Mouse (Mus musculus): Measurements from ENCODE around the gene Lsm10. TPM values are rescaled to one million over a fixed set of nuclear protein-coding genes. Genes with fewer than 3 reads are reported as not detected.
A peak's percentile ranks its signal among the peaks of the same experiment; 100 is the strongest.

Lsm10 gene
- total and polyA plus RNA-seq, 2 experiments from 2014 or later: 41.7 to 186 TPM

DNA sequence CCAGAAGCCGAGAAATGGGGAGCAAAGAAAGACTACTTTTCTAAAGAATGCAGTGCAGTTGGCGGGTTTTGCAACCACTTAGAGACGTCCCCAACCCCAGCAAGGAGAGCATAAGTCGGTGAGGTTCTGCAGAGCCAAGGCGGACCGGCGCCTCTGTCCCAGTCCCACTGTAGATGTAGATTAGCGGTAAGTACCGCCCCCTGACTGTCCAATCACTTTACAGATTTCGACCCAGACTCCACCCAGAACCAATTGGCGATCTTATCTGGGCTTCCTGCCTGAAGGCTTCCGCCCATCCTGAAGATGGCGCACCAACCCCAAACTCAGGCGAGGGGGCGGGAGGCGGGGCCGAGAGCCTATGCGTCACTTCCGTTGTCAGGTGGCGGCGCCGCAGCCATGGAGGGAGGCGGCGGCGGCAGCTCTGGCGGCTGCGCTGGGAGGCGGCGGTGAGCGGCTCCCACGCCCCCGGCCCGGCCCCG is 7.2 kb downstream of the Lsm10 start, which contains the start of gene Stk40:
Gene Stk40, plus strand, starts transcription at position 368 of the 479 bp plus-strand sequence.
- ATAC-seq (ENCODE audit: insufficient read depth, low read depth) (peak; percentile 92), DNase-seq (ENCODE audit: low spot score) (peak; percentile 98)
- Histone ChIP-seq H3K4me3 (ENCODE audit: low read depth, low read length) (peak within 1 kb of the TSS; percentile 73), H3K36me3 (replicated peaks; ENCODE audit: control insufficient read depth, insufficient read depth, low read length) (peaks cover 5% of the 10 kb centered on the region; the same call in 1 of the 2 replicates), H3K4me1 (ENCODE audit: control insufficient read depth, insufficient read depth) (peaks cover 47% of the 10 kb centered on the region), H3K27ac (ENCODE audit: low read depth) (peak within 1 kb of the TSS; percentile 90), H3K4me2 (ENCODE audit: low read depth, low read length) (peak within 1 kb of the TSS; percentile 82), H3K9ac (replicated peaks; ENCODE audit: low read depth, low read length) (peak within 1 kb of the TSS; percentile 85), H3K27me3 (ENCODE audit: control insufficient read depth, insufficient read depth, low read length) (no peaks in the 10 kb centered on the region), H3K9me3 (replicated peaks; ENCODE audit: control insufficient read depth, low read length) (no peaks in the 10 kb centered on the region)
- TF ChIP-seq CTCF (IDR thresholded peaks at IDR 0.05; ENCODE audit: low read depth): peak; percentile 69
- TF ChIP-seq EP300 (IDR thresholded peaks at IDR 0.05; ENCODE audit: low read depth): peak; percentile 21; the same call in 1 of the 2 replicates
- WGBS: 1% methylated on average over 29 of the region's 34 CpGs

DNA sequence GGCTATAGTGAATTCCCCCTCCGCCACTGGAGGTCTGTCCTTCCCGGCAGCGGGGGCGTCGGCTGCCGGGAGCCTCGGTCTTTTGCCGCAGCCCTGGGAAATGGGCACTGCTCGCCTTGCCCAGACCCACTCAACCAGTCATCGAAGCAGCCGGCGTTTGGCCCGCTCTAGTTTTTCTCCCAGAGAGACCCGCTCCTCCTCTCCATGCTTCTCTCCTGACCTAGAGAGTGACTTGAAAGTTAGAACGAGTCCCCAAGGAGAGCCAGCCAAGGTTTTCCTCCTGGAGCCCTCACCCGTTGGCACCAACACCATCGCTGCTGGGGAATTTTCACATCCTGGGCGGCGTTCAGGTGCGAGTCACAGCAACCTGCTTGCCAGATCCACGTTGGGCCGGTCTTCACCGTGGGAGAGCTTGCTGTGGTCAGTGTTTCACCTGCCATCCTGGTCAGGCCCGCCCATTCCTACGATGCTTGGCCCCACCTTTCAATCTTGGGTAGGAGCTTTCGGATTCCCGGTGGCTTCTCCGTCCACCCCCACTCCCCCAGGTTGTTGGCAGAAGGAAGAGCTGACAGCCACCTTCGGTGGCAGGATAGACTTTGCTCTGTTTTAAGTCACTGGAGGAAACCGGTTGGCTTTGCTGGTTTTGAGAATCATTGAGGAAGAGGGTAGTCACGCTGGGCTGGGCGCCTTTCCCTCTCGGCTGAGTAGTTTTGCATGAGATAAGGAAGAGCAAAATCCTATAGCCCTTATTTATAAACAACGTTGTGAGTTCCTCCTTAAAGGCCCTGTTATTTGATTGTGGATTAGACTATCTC is 8.0 kb downstream of the Lsm10 start:
- Histone ChIP-seq H3K4me3 (ENCODE audit: low read depth, low read length) (peak overlapping the region; percentile 73), H3K27me3 (ENCODE audit: control insufficient read depth, insufficient read depth, low read length) (no peaks in the 10 kb centered on the region), H3K9me3 (replicated peaks; ENCODE audit: control insufficient read depth, low read length) (no peaks in the 10 kb centered on the region), H3K4me2 (ENCODE audit: low read depth, low read length) (peak overlapping the region; percentile 82), H3K4me1 (ENCODE audit: control insufficient read depth, insufficient read depth) (peaks cover 48% of the 10 kb centered on the region), H3K36me3 (replicated peaks; ENCODE audit: control insufficient read depth, insufficient read depth, low read length) (no peaks in the 10 kb centered on the region; the same call in 1 of the 2 replicates), H3K27ac (ENCODE audit: low read depth) (peak overlapping the region; percentile 90), H3K9ac (replicated peaks; ENCODE audit: low read depth, low read length) (peak overlapping the region; percentile 85)
- 1% methylated on average over 33 of the region's 34 CpGs for WGBS
- TF ChIP-seq CTCF (IDR thresholded peaks at IDR 0.05; ENCODE audit: low read depth) (no peak), EP300 (IDR thresholded peaks at IDR 0.05; ENCODE audit: low read depth) (no peak)
- DNase-seq (ENCODE audit: low spot score) (no peak), ATAC-seq (ENCODE audit: insufficient read depth, low read depth) (0 out of 2 replicates have a peak, but pooled peaks have one; percentile 2)

DNA sequence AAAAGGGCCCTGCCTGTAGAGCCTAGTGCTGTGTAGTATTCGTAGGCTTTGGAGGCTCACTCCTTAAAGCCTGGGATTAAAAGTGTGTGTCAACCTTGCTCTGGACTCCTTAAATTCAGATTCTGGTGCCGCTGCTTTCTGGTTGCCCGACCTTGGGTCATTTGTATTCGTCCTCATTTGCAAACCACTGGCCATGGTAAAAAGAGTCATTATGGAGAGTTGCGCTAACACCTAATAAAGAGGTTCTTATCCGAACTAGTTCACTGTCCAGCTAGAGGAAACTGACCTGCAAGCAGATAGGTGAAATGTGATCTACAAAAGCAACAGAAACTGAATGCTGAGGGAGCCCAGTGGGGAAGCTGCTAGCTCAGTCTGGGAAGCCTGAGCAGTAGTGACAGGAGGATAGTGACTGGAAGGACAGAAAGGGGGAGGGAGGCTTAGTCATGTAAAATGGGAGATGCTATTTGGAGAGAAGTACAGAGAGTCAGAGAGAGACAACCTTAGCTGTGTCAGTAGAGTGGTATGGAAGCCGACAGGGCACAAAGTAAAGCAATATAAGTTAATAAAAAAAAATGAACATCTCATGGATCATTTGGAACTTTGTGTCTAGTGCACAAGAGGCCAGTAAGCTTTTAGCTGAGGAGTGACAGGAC is 8.8 kb downstream of the Lsm10 start:
- Histone ChIP-seq H3K27ac (ENCODE audit: low read depth) (no peak overlapping the region), H3K36me3 (replicated peaks; ENCODE audit: control insufficient read depth, insufficient read depth, low read length) (no peaks in the 10 kb centered on the region; the same call in 1 of the 2 replicates), H3K9me3 (replicated peaks; ENCODE audit: control insufficient read depth, low read length) (no peaks in the 10 kb centered on the region), H3K4me2 (ENCODE audit: low read depth, low read length) (peak overlapping the region; percentile 82), H3K27me3 (ENCODE audit: control insufficient read depth, insufficient read depth, low read length) (no peaks in the 10 kb centered on the region), H3K4me3 (ENCODE audit: low read depth, low read length) (peak overlapping the region; percentile 73), H3K9ac (replicated peaks; ENCODE audit: low read depth, low read length) (peak overlapping the region; percentile 85; the same call in 1 of the 2 replicates), H3K4me1 (ENCODE audit: control insufficient read depth, insufficient read depth) (peaks cover 49% of the 10 kb centered on the region)
- no peak for ATAC-seq (ENCODE audit: insufficient read depth, low read depth)
- DNase-seq (ENCODE audit: low spot score): no peak
- WGBS: 68% methylated on average over 7 of the region's 7 CpGs
- TF ChIP-seq EP300 (IDR thresholded peaks at IDR 0.05; ENCODE audit: low read depth) (no peak), CTCF (IDR thresholded peaks at IDR 0.05; ENCODE audit: low read depth) (no peak)

DNA sequence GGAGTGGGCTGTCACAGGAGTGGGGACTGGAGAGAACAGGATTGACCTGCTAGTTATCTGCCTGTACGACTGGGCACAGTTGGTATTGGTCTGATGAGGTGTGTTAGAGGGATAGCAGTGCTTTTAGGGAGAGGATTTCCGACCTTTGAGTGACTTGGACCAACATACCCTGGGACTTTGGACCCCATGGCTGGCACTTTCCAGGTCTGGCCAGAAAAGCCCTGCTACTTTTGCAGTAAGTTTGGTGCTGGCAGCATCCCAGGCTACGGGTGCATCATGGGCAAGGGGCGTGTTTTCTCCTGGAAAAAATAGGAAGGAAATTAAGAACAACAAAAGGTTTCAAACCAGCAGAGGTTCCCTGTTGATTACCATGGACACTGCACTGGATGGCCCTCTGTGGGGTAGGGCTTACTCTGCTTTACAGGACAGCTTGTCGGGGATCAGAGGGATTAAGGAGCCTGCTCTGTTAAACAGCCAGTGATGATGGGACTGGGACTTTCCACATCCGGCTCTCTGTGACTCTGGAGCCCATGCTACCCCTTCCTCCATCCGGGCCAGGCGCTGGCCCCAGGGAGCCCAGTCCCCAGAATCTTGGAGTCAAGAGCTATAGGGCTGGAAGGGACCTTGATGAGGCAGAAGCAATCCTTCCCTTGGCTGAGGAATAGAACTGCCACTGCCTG is 11.8 kb downstream of the Lsm10 start:
- peak overlapping the region; percentile 95 for H3K27ac ChIP-seq (ENCODE audit: low read depth)

More for the DNA sequence above, 11.8 kb downstream of the Lsm10 start:
- H3K4me1 ChIP-seq (ENCODE audit: control insufficient read depth, insufficient read depth): peaks cover 58% of the 10 kb centered on the region
- 49% methylated on average over 8 of the region's 8 CpGs for WGBS
- no peak overlapping the region for H3K4me3 ChIP-seq (ENCODE audit: low read depth, low read length)
- ATAC-seq (ENCODE audit: insufficient read depth, low read depth) (no peak), DNase-seq (ENCODE audit: low spot score) (no peak)
- H3K27me3 ChIP-seq (ENCODE audit: control insufficient read depth, insufficient read depth, low read length): no peaks in the 10 kb centered on the region
- no peak overlapping the region; the same call in 1 of the 2 replicates for H3K9ac ChIP-seq (replicated peaks; ENCODE audit: low read depth, low read length)
- H3K36me3 ChIP-seq (replicated peaks; ENCODE audit: control insufficient read depth, insufficient read depth, low read length): no peaks in the 10 kb centered on the region
- H3K9me3 ChIP-seq (replicated peaks; ENCODE audit: control insufficient read depth, low read length): no peaks in the 10 kb centered on the region
- peak overlapping the region; percentile 41 for H3K4me2 ChIP-seq (ENCODE audit: low read depth, low read length)
- TF ChIP-seq EP300 (IDR thresholded peaks at IDR 0.05; ENCODE audit: low read depth): no peak
- TF ChIP-seq CTCF (IDR thresholded peaks at IDR 0.05; ENCODE audit: low read depth): no peak
